Mouse (Mus musculus) heart, embryonic 14.5 days (tissue): Measurements from ENCODE around the gene Mast4. TPM values are rescaled to one million over a fixed set of nuclear protein-coding genes. Genes with fewer than 3 reads are reported as not detected.

Experiments used
- ATAC-seq: fragments of 200-750 bp; cut with Nextera tagmentation; 2 replicates; pipeline ENCODE4 v1.8.0; 2017; ENCODE audit warnings: low read depth, moderate TSS enrichment; ENCODE audit not compliant: insufficient number of reproducible peaks, insufficient read depth, low FRiP score
- H3K27ac ChIP-seq, 2 experiments: fragments of 200-500 bp in 1 of 2; fragments of 300-500 bp in 1 of 2; sonication (generic) in 1 of 2; replicated peaks in 1 of 2; 2 replicates each; pipeline ENCODE4 v1.5.1; 2012 to 2014; ENCODE audit warnings: low read depth in 2 of 2, low read length in 2 of 2, control low read depth in 1 of 2, mild to moderate bottlenecking in 1 of 2, mixed read lengths in 1 of 2; ENCODE audit not compliant: control insufficient read depth in 1 of 2, insufficient read depth in 1 of 2
- H3K27me3 ChIP-seq: fragments of 300-500 bp; sonication (generic); 2 replicates; pipeline ENCODE4 v1.6.1; 2014; ENCODE audit warnings: mild to moderate bottlenecking, low read length, control low read depth; ENCODE audit not compliant: control insufficient read depth, insufficient read depth
- H3K36me3 ChIP-seq: fragments of 300-500 bp; sonication (generic); 2 replicates; pipeline ENCODE4 v1.6.1; 2014; ENCODE audit warnings: mild to moderate bottlenecking, control low read depth, low read length, mixed read lengths; ENCODE audit not compliant: control insufficient read depth, insufficient read depth
- H3K4me1 ChIP-seq, 2 experiments: fragments of 200-500 bp in 1 of 2; fragments of 300-500 bp in 1 of 2; sonication (generic) in 1 of 2; 2 replicates each; pipeline ENCODE4 v1.6.1; 2012 to 2014; ENCODE audit warnings: low read length in 2 of 2, control low read depth in 1 of 2, mixed read lengths in 1 of 2; ENCODE audit not compliant: control insufficient read depth in 2 of 2, insufficient read depth in 2 of 2
- H3K4me2 ChIP-seq: fragments of 300-500 bp; sonication (generic); 2 replicates; pipeline ENCODE4 v1.6.1; 2014; ENCODE audit warnings: mild to moderate bottlenecking, low read length
- H3K4me3 ChIP-seq, 2 experiments: fragments of 200-500 bp in 1 of 2; fragments of 300-500 bp in 1 of 2; sonication (generic) in 1 of 2; 2 replicates each; pipeline ENCODE4 v1.5.1; 2012 to 2014; ENCODE audit warnings: low read length in 2 of 2, mild to moderate bottlenecking in 2 of 2, control low read depth in 1 of 2, low read depth in 1 of 2, moderate library complexity in 1 of 2; ENCODE audit not compliant: control insufficient read depth in 1 of 2, insufficient read depth in 1 of 2
- H3K9ac ChIP-seq: fragments of 300-500 bp; sonication (generic); 2 replicates; pipeline ENCODE4 v1.6.1; 2014; ENCODE audit warnings: mild to moderate bottlenecking, low read length
- H3K9me3 ChIP-seq: fragments of 300-500 bp; sonication (generic); 2 replicates; pipeline ENCODE4 v1.6.1; 2016; ENCODE audit warnings: low read length, control low read depth; ENCODE audit not compliant: control insufficient read depth
- WGBS: fragments of 180-500 bp; shearing (Covaris S2); extraction: QIAGEN DNeasy Blood & Tissue Kit; methylation state at CpG from one replicate; pipeline ENCODE4 v1.1.7; 2014; 5-methylcytosine and 5-hydroxymethylcytosine counted together
- polyA plus RNA-seq: library from polyadenylated mRNA; unstranded; fragments of >200 nt; fragmentation: Nextera tagmentation; extraction: Ambion mirVana; gene quantifications from 2 replicates; pipeline ENCODE4 v1.2.1, GENCODE M21; 2014

The Mast4 gene
- polyA plus RNA-seq, 1 experiment from 2014 or later = 54.1 TPM

DNA sequence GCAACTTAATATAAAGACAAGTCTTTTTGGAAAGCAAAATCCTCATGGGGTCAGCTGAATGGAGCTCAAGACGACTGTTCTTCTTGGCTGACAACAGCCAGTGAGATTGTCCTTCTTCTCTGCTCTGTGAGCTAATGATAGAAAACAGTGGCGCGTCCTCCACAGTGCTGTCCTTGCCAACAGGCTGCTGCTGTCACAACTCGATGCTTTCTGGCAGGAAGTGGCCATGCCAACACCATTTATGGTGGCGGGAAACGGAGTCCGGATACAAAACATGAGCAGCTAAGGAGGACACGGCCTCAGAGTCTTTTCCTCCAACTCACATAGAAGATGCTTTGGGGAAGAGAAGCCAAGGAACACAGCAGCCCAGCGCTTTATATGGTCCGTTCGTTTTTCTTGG is 340.2 kb downstream of the Mast4 start:
- Histone ChIP-seq H3K9me3 (no peaks in the 10 kb centered on the region), H3K36me3 (no peaks in the 10 kb centered on the region), H3K27me3 (no peaks in the 10 kb centered on the region), H3K4me3 (no peak overlapping the region), H3K9ac (no peak overlapping the region), H3K27ac (0 out of 4 replicates have a peak overlapping the region, but pooled peaks of 1 of the 2 experiments have one; percentile 33), H3K4me1 (peaks cover 4 to 7% of the 10 kb centered on the region in 2 experiments; a peak in 3 of 4 replicates), H3K4me2 (no peak overlapping the region)
- no peak for ATAC-seq
- 61% methylated on average over 11 of the region's 11 CpGs for WGBS

DNA sequence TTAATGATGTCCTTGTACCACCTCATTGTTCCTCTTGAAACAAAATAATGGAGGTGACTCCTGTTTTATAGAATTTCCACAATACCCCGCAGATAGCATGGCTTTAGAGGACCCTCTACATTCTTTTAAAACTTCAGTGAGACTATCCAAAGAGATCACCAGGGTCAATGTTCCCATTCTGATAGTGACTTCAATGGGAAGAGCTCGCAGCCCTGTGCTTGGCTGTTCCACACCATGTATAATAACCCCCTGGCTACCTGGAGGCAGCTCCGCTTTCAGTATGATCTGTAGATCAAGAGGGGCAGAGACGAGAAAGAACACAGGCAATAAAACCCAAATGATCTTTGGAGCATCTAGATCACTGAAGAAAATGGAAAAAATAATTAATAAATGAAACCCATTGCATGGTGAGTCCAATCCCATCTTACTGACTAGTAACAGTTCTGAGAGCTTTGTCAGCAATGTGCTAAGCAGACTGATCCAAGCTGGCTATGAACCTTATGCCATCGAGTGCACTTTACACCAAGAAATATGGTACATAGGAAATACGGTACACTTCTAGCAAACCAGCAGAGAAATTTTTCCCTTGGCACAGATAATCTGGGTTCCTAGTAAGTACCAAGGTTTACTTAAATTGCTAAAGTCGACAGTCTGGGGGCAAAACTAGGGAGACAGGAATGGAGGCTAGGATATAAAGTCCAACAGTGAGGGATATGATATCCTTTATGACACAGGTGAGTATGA is 341.4 kb downstream of the Mast4 start:
- H3K27ac ChIP-seq = no peak overlapping the region
- H3K27me3 ChIP-seq = no peaks in the 10 kb centered on the region
- no peak for ATAC-seq
- no peaks in the 10 kb centered on the region for H3K9me3 ChIP-seq
- no peak overlapping the region for H3K4me3 ChIP-seq
- no peaks in the 10 kb centered on the region for H3K36me3 ChIP-seq
- H3K4me1 ChIP-seq = peaks cover 8 to 12% of the 10 kb centered on the region in 2 experiments; a peak in 3 of 4 replicates
- H3K4me2 ChIP-seq = no peak overlapping the region
- H3K9ac ChIP-seq = no peak overlapping the region
- WGBS = 83% methylated on average over 7 of the region's 7 CpGs

- H3K27ac ChIP-seq = no peak overlapping the region
- H3K4me3 ChIP-seq = no peak overlapping the region
- H3K27me3 ChIP-seq = no peaks in the 10 kb centered on the region
- WGBS = 88% methylated on average over 11 of the region's 11 CpGs
- peaks cover 12 to 15% of the 10 kb centered on the region in 2 experiments; a peak in 3 of 4 replicates for H3K4me1 ChIP-seq
- no peaks in the 10 kb centered on the region for H3K9me3 ChIP-seq
- no peak overlapping the region for H3K4me2 ChIP-seq
- ATAC-seq = no peak
- no peak overlapping the region for H3K9ac ChIP-seq
- H3K36me3 ChIP-seq = no peaks in the 10 kb centered on the region
Observed at GRCm38 (mm10) chr13:102991928-102992327, 342.4 kb downstream of the Mast4 start.

DNA sequence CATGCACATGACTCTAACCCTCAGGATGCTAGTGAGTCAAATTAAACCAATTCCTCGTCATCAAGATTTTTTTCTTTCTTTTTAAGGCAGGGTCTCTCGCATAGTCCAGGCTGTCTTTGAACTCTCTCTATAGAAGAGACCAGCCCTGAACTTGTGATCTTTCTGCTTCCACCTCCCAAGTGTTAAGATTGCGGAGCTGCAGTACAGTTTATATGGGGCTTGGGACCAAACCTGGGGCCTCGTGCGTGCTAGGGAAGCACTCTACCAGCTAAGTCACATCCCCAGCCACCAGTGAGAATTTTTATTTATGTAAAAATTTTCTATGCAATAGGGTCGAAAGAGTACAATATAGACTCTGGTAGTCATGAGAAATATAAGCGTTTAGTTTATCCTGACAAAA is 343.1 kb downstream of the Mast4 start:
- no peak overlapping the region for H3K9ac ChIP-seq
- ATAC-seq = no peak
- H3K9me3 ChIP-seq = no peaks in the 10 kb centered on the region
- no peaks in the 10 kb centered on the region for H3K27me3 ChIP-seq
- no peak overlapping the region for H3K4me2 ChIP-seq
- no peak overlapping the region for H3K27ac ChIP-seq
- 92% methylated on average over 7 of the region's 7 CpGs for WGBS
- no peaks in the 10 kb centered on the region for H3K36me3 ChIP-seq
- peaks cover 12 to 16% of the 10 kb centered on the region in 2 experiments; a peak in 3 of 4 replicates for H3K4me1 ChIP-seq
- no peak overlapping the region for H3K4me3 ChIP-seq

- H3K27me3 ChIP-seq = no peaks in the 10 kb centered on the region
- WGBS = 69% methylated on average over 1 of the region's 1 CpGs
- no peak for ATAC-seq
- no peak overlapping the region for H3K4me2 ChIP-seq
- no peak overlapping the region for H3K27ac ChIP-seq
- H3K9ac ChIP-seq = no peak overlapping the region
- no peaks in the 10 kb centered on the region for H3K9me3 ChIP-seq
- peaks cover 12 to 16% of the 10 kb centered on the region in 2 experiments; a peak in 3 of 4 replicates for H3K4me1 ChIP-seq
- no peaks in the 10 kb centered on the region for H3K36me3 ChIP-seq
- no peak overlapping the region for H3K4me3 ChIP-seq
Observed at GRCm38 (mm10) chr13:102990085-102990484, 344.2 kb downstream of the Mast4 start.

- Histone ChIP-seq H3K27me3 (no peaks in the 10 kb centered on the region), H3K36me3 (no peaks in the 10 kb centered on the region), H3K4me2 (no peak overlapping the region), H3K4me1 (peaks cover 12 to 16% of the 10 kb centered on the region in 2 experiments; a peak in 3 of 4 replicates), H3K9ac (no peak overlapping the region), H3K4me3 (no peak overlapping the region), H3K9me3 (no peaks in the 10 kb centered on the region), H3K27ac (no peak overlapping the region)
- no peak for ATAC-seq
- 71% methylated on average over 11 of the region's 11 CpGs for WGBS
Observed at GRCm38 (mm10) chr13:102989616-102990015, 344.7 kb downstream of the Mast4 start.

DNA sequence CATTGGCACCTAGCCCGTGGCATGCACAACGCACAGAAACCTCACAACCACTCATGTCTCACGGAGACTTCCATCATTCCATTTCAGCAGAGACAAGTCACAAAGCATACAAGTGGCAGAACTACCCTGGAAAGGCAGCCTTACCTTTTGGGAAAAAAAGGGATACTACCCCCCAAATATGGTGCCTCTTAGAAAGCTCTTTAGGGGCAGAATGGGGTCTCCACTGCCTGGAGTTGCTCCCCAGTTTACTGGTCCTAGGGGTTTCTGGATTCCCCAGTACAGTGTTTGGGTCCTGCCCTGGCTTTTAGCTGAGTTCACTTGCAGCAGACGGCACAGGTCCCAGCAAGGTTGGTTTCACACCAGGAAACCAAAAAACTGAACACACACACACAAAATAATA is 345.3 kb downstream of the Mast4 start:
- no peak overlapping the region for H3K4me2 ChIP-seq
- no peak for ATAC-seq
- H3K27me3 ChIP-seq = no peaks in the 10 kb centered on the region
- H3K4me1 ChIP-seq = peaks cover 9 to 13% of the 10 kb centered on the region in 2 experiments; a peak in 3 of 4 replicates
- no peaks in the 10 kb centered on the region for H3K36me3 ChIP-seq
- H3K4me3 ChIP-seq = no peak overlapping the region
- H3K9ac ChIP-seq = no peak overlapping the region
- 88% methylated on average over 4 of the region's 4 CpGs for WGBS
- no peaks in the 10 kb centered on the region; the same call in 1 of the 2 replicates for H3K9me3 ChIP-seq
- no peak overlapping the region for H3K27ac ChIP-seq
